Mouse (Mus musculus) neural tube, embryonic 14.5 days (tissue): Measurements from ENCODE around the gene Gm17604. TPM values are rescaled to one million over a fixed set of nuclear protein-coding genes. Genes with fewer than 3 reads are reported as not detected.

Experiments used
- polyA plus RNA-seq: library from polyadenylated mRNA; unstranded; fragments of >200 nt; fragmentation: Nextera tagmentation; extraction: Ambion mirVana; gene quantifications from 2 replicates; pipeline ENCODE4 v1.2.1, GENCODE M21; 2014

The Gm17604 gene
- polyA plus RNA-seq, 1 experiment from 2014 or later, result not detected

Other genes starting within 250 kb of the Gm17604 start
- gene Mospd2, start 24.5 kb downstream of the Gm17604 start, polyA plus RNA-seq, result 23.4 and 24.1 TPM in 2 replicates
- gene Fancb, start 24.2 kb downstream of the Gm17604 start, polyA plus RNA-seq, result 2.9 and 3.6 TPM in 2 replicates